Mouse (Mus musculus): ENCODE results near the gene Adamts3.

The Adamts3 gene

GRCm38 (mm10) chr5:89814552-89814951 lies 68.6 kb downstream of the Adamts3 start:
- DNase-seq, result no peak

GRCm38 (mm10) chr5:89800181-89800816 lies 82.8 kb downstream of the Adamts3 start:
- DNase-seq, result no peak

GRCm38 (mm10) chr5:89793706-89794105 lies 89.4 kb downstream of the Adamts3 start:
- DNase-seq, result no peak

- no peak for DNase-seq
Observed at GRCm38 (mm10) chr5:89784635-89785034, 98.5 kb downstream of the Adamts3 start.

- no peak for DNase-seq
Observed at GRCm38 (mm10) chr5:89779823-89780222, 103.3 kb downstream of the Adamts3 start.

- no peak for DNase-seq
Observed at GRCm38 (mm10) chr5:89778610-89779009, 104.5 kb downstream of the Adamts3 start.

GRCm38 (mm10) chr5:89777411-89777810 lies 105.7 kb downstream of the Adamts3 start:
- no peak for DNase-seq

- DNase-seq, result no peak
Observed at GRCm38 (mm10) chr5:89770655-89771355, 112.3 kb downstream of the Adamts3 start.

- DNase-seq, result no peak
Observed at GRCm38 (mm10) chr5:89763189-89764187, 119.6 kb downstream of the Adamts3 start.

GRCm38 (mm10) chr5:89760368-89760767 lies 122.8 kb downstream of the Adamts3 start:
- DNase-seq, result no peak

GRCm38 (mm10) chr5:89751836-89752235 lies 131.3 kb downstream of the Adamts3 start:
- no peak for DNase-seq

GRCm38 (mm10) chr5:89748185-89748884 lies 134.8 kb downstream of the Adamts3 start:
- DNase-seq, result no peak

GRCm38 (mm10) chr5:89747149-89747659 lies 135.9 kb downstream of the Adamts3 start:
- DNase-seq, result no peak

GRCm38 (mm10) chr5:89745112-89745511 lies 138.0 kb downstream of the Adamts3 start:
- no peak for DNase-seq

GRCm38 (mm10) chr5:89734759-89735158 lies 148.4 kb downstream of the Adamts3 start:
- no peak for DNase-seq

GRCm38 (mm10) chr5:89730411-89730810 lies 152.7 kb downstream of the Adamts3 start:
- no peak for DNase-seq

GRCm38 (mm10) chr5:89728117-89728516 lies 155.0 kb downstream of the Adamts3 start:
- no peak for DNase-seq

- no peak for DNase-seq
Observed at GRCm38 (mm10) chr5:89727497-89728057, 155.6 kb downstream of the Adamts3 start.

GRCm38 (mm10) chr5:89714552-89714951 lies 168.6 kb downstream of the Adamts3 start:
- DNase-seq, result no peak

GRCm38 (mm10) chr5:89711116-89711859 lies 171.8 kb downstream of the Adamts3 start:
- no peak for DNase-seq

GRCm38 (mm10) chr5:89709459-89709858 lies 173.7 kb downstream of the Adamts3 start:
- DNase-seq, result no peak
